16 mouse cellular contexts compared by ENCODE assay signal in genomic region chr14:87224870-87225269, GRCm38 (mm10).
"Had no signal": no experiment of that assay in that cellular context is flagged by ENCODE, and none has a peak within 500 bp of the region (broad histone marks: within the 10 kb centered on the region; RNA-seq: fewer than 3 reads in every experiment).

No protein-coding gene starts in this region.

- H3K27me3 ChIP-seq: lung, embryonic 15.5 days; megakaryocyte, embryonic 14.5 days; midbrain, embryonic 13.5 days; midbrain, embryonic 15.5 days; neural tube, embryonic 12.5 days; stomach, embryonic 15.5 days had no signal

- ATAC-seq: lung, postnatal 0 days; midbrain, embryonic 13.5 days; midbrain, embryonic 15.5 days had no signal

- H3K9me3 ChIP-seq: lung, embryonic 15.5 days; midbrain, embryonic 15.5 days; stomach, embryonic 15.5 days had no signal

- H3K9ac ChIP-seq: lung, embryonic 15.5 days; midbrain, embryonic 13.5 days; midbrain, embryonic 15.5 days; neural tube, embryonic 12.5 days; stomach, embryonic 15.5 days had no signal

- DNase-seq: lung, adult 2 months; lung, postnatal 14 days; lung, postnatal 36 days; right cerebral cortex, postnatal 14 days; thymus, postnatal 14 days; thymus, postnatal 36 days had no signal

- H3K36me3 ChIP-seq: lung, embryonic 15.5 days; midbrain, embryonic 13.5 days; midbrain, embryonic 15.5 days; neural tube, embryonic 12.5 days; stomach, embryonic 15.5 days had no signal

- H3K4me3 ChIP-seq: lung, embryonic 15.5 days; megakaryocyte, embryonic 14.5 days; midbrain, embryonic 13.5 days; midbrain, embryonic 15.5 days; neural tube, embryonic 12.5 days; stomach, embryonic 15.5 days had no signal

- H3K4me1 ChIP-seq: lung, embryonic 15.5 days; megakaryocyte, embryonic 14.5 days; midbrain, embryonic 13.5 days; midbrain, embryonic 15.5 days; neural tube, embryonic 12.5 days; stomach, embryonic 15.5 days had no signal

- H3K4me2 ChIP-seq: lung, embryonic 15.5 days; midbrain, embryonic 11.5 days; midbrain, embryonic 13.5 days; midbrain, embryonic 15.5 days; neural tube, embryonic 12.5 days; stomach, embryonic 15.5 days had no signal

- H3K27ac ChIP-seq: lung, embryonic 15.5 days; macrophage; midbrain, embryonic 13.5 days; midbrain, embryonic 15.5 days; neural tube, embryonic 12.5 days; stomach, embryonic 15.5 days; stomach, postnatal 0 days had no signal
